Mouse (Mus musculus) midbrain, embryonic 11.5 days (tissue): ENCODE results near the gene Gorasp1. TPM values are rescaled to one million over a fixed set of nuclear protein-coding genes. Genes with fewer than 3 reads are reported as not detected.

Experiments used
- ATAC-seq: fragments of 200-750 bp; cut with Nextera tagmentation; 2 replicates; pipeline ENCODE4 v1.8.0; 2017; ENCODE audit warnings: moderate TSS enrichment, moderate library complexity; ENCODE audit not compliant: low FRiP score
- DNase-seq: peaks from one replicate; pipeline ENCODE4 v3.0.0; 2015; ENCODE audit warnings: low spot score; ENCODE audit errors: missing footprints
- H3K27ac ChIP-seq: fragments of 300-500 bp; sonication (generic); 2 replicates; pipeline ENCODE4 v1.5.1; 2014; ENCODE audit warnings: low read depth, low read length
- H3K27me3 ChIP-seq: fragments of 300-500 bp; sonication (generic); 2 replicates; pipeline ENCODE4 v1.6.1; 2014; ENCODE audit warnings: mild to moderate bottlenecking, low read length, moderate library complexity, mixed read lengths; ENCODE audit not compliant: control insufficient read depth, insufficient read depth
- H3K36me3 ChIP-seq: fragments of 300-500 bp; sonication (generic); 2 replicates; pipeline ENCODE4 v1.6.1; 2014; ENCODE audit warnings: mild to moderate bottlenecking, low read length, moderate library complexity, mixed read lengths; ENCODE audit not compliant: control insufficient read depth, insufficient read depth
- H3K4me1 ChIP-seq: fragments of 300-500 bp; sonication (generic); 2 replicates; pipeline ENCODE4 v1.6.1; 2014; ENCODE audit warnings: low read length; ENCODE audit not compliant: control insufficient read depth, insufficient read depth
- H3K4me2 ChIP-seq: fragments of 300-500 bp; sonication (generic); 2 replicates; pipeline ENCODE4 v1.6.1; 2014; ENCODE audit warnings: mild to moderate bottlenecking, moderate library complexity
- H3K4me3 ChIP-seq: fragments of 300-500 bp; sonication (generic); 2 replicates; pipeline ENCODE4 v1.5.1; 2014; ENCODE audit warnings: low read depth, low read length
- H3K9ac ChIP-seq: fragments of 300-500 bp; sonication (generic); 2 replicates; pipeline ENCODE4 v1.6.1; 2014; ENCODE audit warnings: low read length
- H3K9me3 ChIP-seq: fragments of 300-500 bp; sonication (generic); 2 replicates; pipeline ENCODE4 v1.6.1; 2016; ENCODE audit warnings: low read length; ENCODE audit not compliant: control insufficient read depth
- WGBS: fragments of 180-500 bp; shearing (Covaris S2); extraction: QIAGEN DNeasy Blood & Tissue Kit; methylation state at CpG from one replicate; pipeline ENCODE4 v1.1.7; 2014; 5-methylcytosine and 5-hydroxymethylcytosine counted together
- polyA plus RNA-seq: library from polyadenylated mRNA; unstranded; fragments of >200 nt; fragmentation: Nextera tagmentation; extraction: Ambion mirVana; gene quantifications from 2 replicates; pipeline ENCODE4 v1.2.1, GENCODE M21; 2014

Gorasp1 gene
- polyA plus RNA-seq, 1 experiment from 2014 or later, result 18.4 TPM

- DNase-seq, result peak; percentile 88
Observed at GRCm38 (mm10) chr9:119973869-119974520, 36.6 kb upstream of the Gorasp1 start.

DNA sequence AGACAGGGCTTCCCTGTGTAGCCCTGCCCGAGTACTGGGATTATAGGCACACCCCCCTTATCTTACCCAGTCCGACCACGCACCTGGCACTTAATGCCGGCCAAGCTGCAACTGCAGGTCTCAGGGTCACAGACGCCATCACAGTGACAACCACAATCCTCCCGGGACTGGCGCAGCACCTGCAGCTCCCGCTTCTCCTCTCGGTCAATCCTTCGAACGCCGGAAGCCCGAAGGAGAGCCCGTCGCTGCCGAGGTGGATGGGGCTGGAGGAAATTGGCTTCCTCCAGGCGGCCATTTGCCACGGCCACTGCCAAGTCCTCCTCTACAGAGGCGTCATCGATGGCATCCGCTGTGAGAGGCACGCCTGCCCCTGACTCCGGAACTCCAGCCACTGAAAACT lies 35.9 kb upstream of the Gorasp1 start:
- ATAC-seq (no peak), DNase-seq (no peak)
- no peaks in the 10 kb centered on the region for H3K27me3 ChIP-seq
- no peak overlapping the region for H3K27ac ChIP-seq
- no peaks in the 10 kb centered on the region for H3K9me3 ChIP-seq
- H3K4me1 ChIP-seq, result no peaks in the 10 kb centered on the region
- H3K36me3 ChIP-seq, result peaks cover 3% of the 10 kb centered on the region; the same call in 1 of the 2 replicates
- no peak overlapping the region for H3K9ac ChIP-seq
- WGBS, result 94% methylated on average over 23 of the region's 23 CpGs
- no peak overlapping the region for H3K4me2 ChIP-seq
- no peak overlapping the region for H3K4me3 ChIP-seq

More at GRCm38 (mm10) chr9:119973869-119974520, 36.6 kb upstream of the Gorasp1 start:
- H3K9me3 ChIP-seq, result no peaks in the 10 kb centered on the region
- H3K36me3 ChIP-seq, result peaks cover 3% of the 10 kb centered on the region; the same call in 1 of the 2 replicates
- no peaks in the 10 kb centered on the region for H3K4me1 ChIP-seq
- no peak overlapping the region for H3K9ac ChIP-seq
- H3K4me3 ChIP-seq, result no peak overlapping the region
- no peaks in the 10 kb centered on the region for H3K27me3 ChIP-seq
- 92% methylated on average over 27 of the region's 27 CpGs for WGBS
- H3K27ac ChIP-seq, result no peak overlapping the region
- no peak overlapping the region for H3K4me2 ChIP-seq
- no peak for ATAC-seq

GRCm38 (mm10) chr9:119972582-119972981 lies 35.2 kb upstream of the Gorasp1 start:
- no peak overlapping the region for H3K4me3 ChIP-seq
- 89% methylated on average over 12 of the region's 12 CpGs for WGBS

DNA sequence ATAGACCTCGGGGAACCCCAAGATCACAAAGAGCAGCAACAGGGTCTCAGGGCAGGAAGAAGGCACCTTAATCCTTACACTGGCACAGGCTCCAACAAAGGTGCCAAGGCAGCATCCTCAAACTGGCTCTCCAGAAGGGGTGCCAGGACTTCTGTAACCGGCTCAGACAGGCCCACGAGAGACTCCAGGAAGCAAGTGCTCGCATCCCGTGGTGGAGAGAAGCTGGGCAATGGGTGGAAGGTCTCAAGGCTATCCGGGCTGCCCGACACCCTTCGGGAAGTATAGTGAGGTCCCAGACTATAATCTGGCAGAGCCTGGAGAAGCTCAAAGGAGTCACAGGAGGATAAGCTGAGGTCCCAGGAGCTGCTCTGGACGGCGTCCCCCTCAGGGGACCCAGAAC lies 34.8 kb upstream of the Gorasp1 start:
- Histone ChIP-seq H3K4me1 (no peaks in the 10 kb centered on the region), H3K4me2 (no peak overlapping the region), H3K9me3 (no peaks in the 10 kb centered on the region), H3K36me3 (peaks cover 3% of the 10 kb centered on the region; the same call in 1 of the 2 replicates), H3K4me3 (no peak overlapping the region), H3K27me3 (no peaks in the 10 kb centered on the region), H3K9ac (no peak overlapping the region), H3K27ac (no peak overlapping the region)
- 94% methylated on average over 10 of the region's 10 CpGs for WGBS
- ATAC-seq (no peak), DNase-seq (peak; percentile 2)

More at GRCm38 (mm10) chr9:119972582-119972981, 35.2 kb upstream of the Gorasp1 start:
- Histone ChIP-seq H3K27me3 (no peaks in the 10 kb centered on the region), H3K9me3 (no peaks in the 10 kb centered on the region), H3K4me2 (no peak overlapping the region), H3K9ac (no peak overlapping the region), H3K4me1 (no peaks in the 10 kb centered on the region), H3K27ac (no peak overlapping the region), H3K36me3 (peaks cover 3% of the 10 kb centered on the region; the same call in 1 of the 2 replicates)
- DNase-seq (no peak), ATAC-seq (no peak)

GRCm38 (mm10) chr9:119970763-119971656 lies 33.6 kb upstream of the Gorasp1 start:
- Histone ChIP-seq H3K9me3 (no peaks in the 10 kb centered on the region), H3K27me3 (no peaks in the 10 kb centered on the region), H3K27ac (no peak overlapping the region), H3K4me2 (no peak overlapping the region), H3K4me1 (no peaks in the 10 kb centered on the region), H3K4me3 (no peak overlapping the region), H3K9ac (no peak overlapping the region), H3K36me3 (peaks cover 3% of the 10 kb centered on the region; the same call in 1 of the 2 replicates)
- ATAC-seq (no peak), DNase-seq (peak; percentile 62)
- 93% methylated on average over 7 of the region's 7 CpGs for WGBS

DNA sequence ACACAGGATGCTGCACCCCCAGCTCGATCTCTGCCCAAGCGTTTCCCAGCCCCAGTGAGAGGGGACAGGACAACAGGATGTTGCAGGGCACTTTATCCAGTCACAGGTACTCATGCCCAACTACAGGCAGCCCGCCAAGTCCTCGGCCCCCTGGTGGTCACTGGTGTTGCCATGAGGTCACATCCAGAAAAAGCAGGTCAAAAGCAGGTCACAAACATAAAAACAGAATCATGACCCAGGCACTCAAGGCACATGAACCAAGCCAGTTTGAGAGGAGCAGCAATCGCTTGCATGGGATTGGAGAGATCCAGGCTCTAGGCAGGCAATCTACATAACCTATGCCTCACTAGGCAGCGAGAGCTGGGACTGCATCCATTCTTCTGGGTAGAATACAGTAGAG lies 32.9 kb upstream of the Gorasp1 start:
- 37% methylated on average over 6 of the region's 6 CpGs for WGBS
- Histone ChIP-seq H3K36me3 (peaks cover 3% of the 10 kb centered on the region; the same call in 1 of the 2 replicates), H3K9ac (no peak overlapping the region), H3K27me3 (no peaks in the 10 kb centered on the region), H3K4me2 (no peak overlapping the region), H3K27ac (no peak overlapping the region), H3K9me3 (no peaks in the 10 kb centered on the region), H3K4me3 (no peak overlapping the region), H3K4me1 (no peaks in the 10 kb centered on the region)
- no peak for ATAC-seq
- peak; percentile 87 for DNase-seq

GRCm38 (mm10) chr9:119969811-119970210 lies 32.4 kb upstream of the Gorasp1 start:
- ATAC-seq (no peak), DNase-seq (peak; percentile 8)
- Histone ChIP-seq H3K27me3 (no peaks in the 10 kb centered on the region), H3K4me3 (no peak overlapping the region), H3K9me3 (no peaks in the 10 kb centered on the region), H3K4me2 (no peak overlapping the region), H3K36me3 (peaks cover 3% of the 10 kb centered on the region; the same call in 1 of the 2 replicates), H3K4me1 (no peaks in the 10 kb centered on the region), H3K27ac (no peak overlapping the region), H3K9ac (no peak overlapping the region)
- 81% methylated on average over 7 of the region's 7 CpGs for WGBS

- Histone ChIP-seq H3K27me3 (no peaks in the 10 kb centered on the region), H3K4me3 (no peak overlapping the region), H3K4me1 (peaks cover 3% of the 10 kb centered on the region; the same call in 1 of the 2 replicates), H3K9me3 (no peaks in the 10 kb centered on the region), H3K36me3 (no peaks in the 10 kb centered on the region), H3K9ac (no peak overlapping the region), H3K4me2 (no peak overlapping the region), H3K27ac (no peak overlapping the region)
- ATAC-seq (no peak), DNase-seq (no peak)
- 86% methylated on average over 26 of the region's 26 CpGs for WGBS
Observed at GRCm38 (mm10) chr9:119966221-119966910, 29.0 kb upstream of the Gorasp1 start.
